Mouse (Mus musculus): ENCODE results near the gene Neu3. TPM values are rescaled to one million over a fixed set of nuclear protein-coding genes. Genes with fewer than 3 reads are reported as not detected.
"Not testable (repeated sequence)": the region's sequence is repeated elsewhere in the genome, so short reads cannot be mapped to it uniquely, and the experiment has no call there.

The Neu3 gene
- total RNA-seq, 1 experiment: 2.2 TPM

GRCm38 (mm10) chr7:99823045-99823663, 5.1 kb downstream of the Neu3 start:
- H3K4me3 ChIP-seq (ENCODE audit: insufficient read depth in 1 of 2, low read depth in 1 of 2, low read length in 2 of 2, poor library complexity in 1 of 2, severe bottlenecking in 1 of 2): no peak overlapping the region
- H3K9ac ChIP-seq (ENCODE audit: insufficient read depth, low read depth, low read length, poor library complexity, severe bottlenecking): no peak overlapping the region
- peaks cover 0 to 3% of the 10 kb centered on the region in 2 experiments; a peak in 1 of 4 replicates for H3K4me1 ChIP-seq (ENCODE audit: control insufficient read depth in 2 of 2, insufficient read depth in 2 of 2, low read length in 2 of 2, poor library complexity in 1 of 2)
- H3K9me3 ChIP-seq (ENCODE audit: control insufficient read depth, insufficient read depth, low read depth, low read length): no peaks in the 10 kb centered on the region
- DNase-seq (ENCODE audit: low read depth, low spot score): no peak
- TF ChIP-seq HCFC1 (IDR thresholded peaks at IDR 0.05; ENCODE audit: borderline replicate concordance, insufficient read depth, low read length) (no peak), ZNF384 (IDR thresholded peaks at IDR 0.05; ENCODE audit: low read depth, low read length) (no peak), ZC3H11A (IDR thresholded peaks at IDR 0.05; ENCODE audit: borderline replicate concordance, low read depth, low read length) (no peak), MAFK (IDR thresholded peaks at IDR 0.05; ENCODE audit: insufficient read depth, low read depth, low read length) (no peak), CHD2 (IDR thresholded peaks at IDR 0.05; ENCODE audit: low read depth, low read length) (no peak)
- no peaks in the 10 kb centered on the region for H3K36me3 ChIP-seq (ENCODE audit: control insufficient read depth, insufficient read depth, low read length, poor library complexity, severe bottlenecking)
- no peak overlapping the region for H3K27ac ChIP-seq (ENCODE audit: insufficient read depth, low read depth, low read length, poor library complexity, severe bottlenecking)
- in situ Hi-C loops (cut with MboI; ENCODE audit: low sequenced_read_pairs in 2 of 2, unreplicated experiment in 2 of 2): no loop called here

DNA sequence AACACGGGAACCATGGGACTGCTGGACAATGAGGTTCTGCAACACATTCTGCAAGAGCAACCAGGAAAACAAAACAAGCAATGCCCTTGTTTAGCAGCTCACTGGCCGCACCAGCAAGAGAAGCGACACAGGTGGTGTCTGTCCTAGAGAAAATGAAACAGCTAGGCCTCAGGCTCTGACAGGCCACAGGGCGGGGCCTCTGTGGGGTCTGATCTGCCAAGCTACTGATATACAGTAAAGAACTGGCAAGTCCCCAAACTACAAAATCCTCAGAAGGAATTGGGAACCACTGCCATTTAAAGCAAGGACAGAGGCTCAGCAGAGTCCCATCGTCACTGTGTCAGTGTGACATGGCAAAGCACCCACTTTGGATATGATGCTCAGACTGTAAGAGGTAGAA, 5.8 kb downstream of the Neu3 start:
- in situ Hi-C loops (cut with MboI; ENCODE audit: low sequenced_read_pairs in 2 of 2, unreplicated experiment in 2 of 2): no loop called here
- H3K27ac ChIP-seq (ENCODE audit: insufficient read depth, low read depth, low read length, poor library complexity, severe bottlenecking): no peak overlapping the region
- no peaks in the 10 kb centered on the region for H3K9me3 ChIP-seq (ENCODE audit: control insufficient read depth, insufficient read depth, low read depth, low read length)
- TF ChIP-seq MAFK (IDR thresholded peaks at IDR 0.05; ENCODE audit: insufficient read depth, low read depth, low read length) (no peak), ZC3H11A (IDR thresholded peaks at IDR 0.05; ENCODE audit: borderline replicate concordance, low read depth, low read length) (no peak), HCFC1 (IDR thresholded peaks at IDR 0.05; ENCODE audit: borderline replicate concordance, insufficient read depth, low read length) (no peak), CHD2 (IDR thresholded peaks at IDR 0.05; ENCODE audit: low read depth, low read length) (no peak), ZNF384 (IDR thresholded peaks at IDR 0.05; ENCODE audit: low read depth, low read length) (no peak)
- peaks cover 0 to under 1% of the 10 kb centered on the region in 2 experiments; a peak in 1 of 4 replicates for H3K4me1 ChIP-seq (ENCODE audit: control insufficient read depth in 2 of 2, insufficient read depth in 2 of 2, low read length in 2 of 2, poor library complexity in 1 of 2)
- no peak for DNase-seq (ENCODE audit: low read depth, low spot score)
- no peak overlapping the region for H3K9ac ChIP-seq (ENCODE audit: insufficient read depth, low read depth, low read length, poor library complexity, severe bottlenecking)
- no peaks in the 10 kb centered on the region for H3K36me3 ChIP-seq (ENCODE audit: control insufficient read depth, insufficient read depth, low read length, poor library complexity, severe bottlenecking)
- no peak overlapping the region for H3K4me3 ChIP-seq (ENCODE audit: insufficient read depth in 1 of 2, low read depth in 1 of 2, low read length in 2 of 2, poor library complexity in 1 of 2, severe bottlenecking in 1 of 2)

DNA sequence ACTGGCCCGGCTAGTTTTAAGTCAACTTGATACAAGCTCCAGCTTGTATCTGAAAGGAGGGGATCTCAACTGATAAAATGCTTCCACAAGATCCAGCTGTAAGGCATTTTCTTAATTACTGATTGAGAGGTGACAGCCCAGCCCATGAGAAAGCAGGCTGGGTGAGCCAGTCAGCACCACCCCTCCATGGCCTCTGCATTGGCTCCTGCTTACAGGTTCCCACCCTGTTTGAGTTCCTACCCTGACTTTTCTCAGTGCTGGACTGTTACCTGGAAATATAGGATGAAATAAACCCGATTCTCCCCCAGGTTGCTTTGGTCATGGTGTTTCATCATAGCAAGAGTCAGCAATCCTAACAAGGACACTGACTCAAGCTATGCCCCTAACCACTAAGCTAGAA, 6.3 kb downstream of the Neu3 start:
- TF ChIP-seq MAFK (IDR thresholded peaks at IDR 0.05; ENCODE audit: insufficient read depth, low read depth, low read length) (no peak), ZNF384 (IDR thresholded peaks at IDR 0.05; ENCODE audit: low read depth, low read length) (no peak), HCFC1 (IDR thresholded peaks at IDR 0.05; ENCODE audit: borderline replicate concordance, insufficient read depth, low read length) (no peak), CHD2 (IDR thresholded peaks at IDR 0.05; ENCODE audit: low read depth, low read length) (no peak), ZC3H11A (IDR thresholded peaks at IDR 0.05; ENCODE audit: borderline replicate concordance, low read depth, low read length) (no peak)
- Histone ChIP-seq H3K27ac (ENCODE audit: insufficient read depth, low read depth, low read length, poor library complexity, severe bottlenecking) (no peak overlapping the region), H3K36me3 (ENCODE audit: control insufficient read depth, insufficient read depth, low read length, poor library complexity, severe bottlenecking) (no peaks in the 10 kb centered on the region), H3K9me3 (ENCODE audit: control insufficient read depth, insufficient read depth, low read depth, low read length) (no peaks in the 10 kb centered on the region), H3K4me3 (ENCODE audit: insufficient read depth in 1 of 2, low read depth in 1 of 2, low read length in 2 of 2, poor library complexity in 1 of 2, severe bottlenecking in 1 of 2) (no peak overlapping the region), H3K4me1 (ENCODE audit: control insufficient read depth in 2 of 2, insufficient read depth in 2 of 2, low read length in 2 of 2, poor library complexity in 1 of 2) (no peaks in the 10 kb centered on the region), H3K9ac (ENCODE audit: insufficient read depth, low read depth, low read length, poor library complexity, severe bottlenecking) (no peak overlapping the region)
- no peak for DNase-seq (ENCODE audit: low read depth, low spot score)
- in situ Hi-C loops (cut with MboI; ENCODE audit: low sequenced_read_pairs in 2 of 2, unreplicated experiment in 2 of 2): no loop called here

- DNase-seq (ENCODE audit: low read depth, low spot score); H3K9ac ChIP-seq (ENCODE audit: insufficient read depth, low read depth, low read length, poor library complexity, severe bottlenecking); H3K9me3 ChIP-seq (ENCODE audit: control insufficient read depth, insufficient read depth, low read depth, low read length); H3K27ac ChIP-seq (ENCODE audit: insufficient read depth, low read depth, low read length, poor library complexity, severe bottlenecking); in situ Hi-C loops (cut with MboI; ENCODE audit: low sequenced_read_pairs in 2 of 2, unreplicated experiment in 2 of 2); H3K4me3 ChIP-seq (ENCODE audit: insufficient read depth in 1 of 2, low read depth in 1 of 2, low read length in 2 of 2, poor library complexity in 1 of 2, severe bottlenecking in 1 of 2); H3K36me3 ChIP-seq (ENCODE audit: control insufficient read depth, insufficient read depth, low read length, poor library complexity, severe bottlenecking); H3K4me1 ChIP-seq (ENCODE audit: control insufficient read depth in 2 of 2, insufficient read depth in 2 of 2, low read length in 2 of 2, poor library complexity in 1 of 2): not testable (repeated sequence)
These were observed 10.0 kb downstream of the Neu3 start for GRCm38 (mm10) chr7:99818181-99818725.

GRCm38 (mm10) chr7:99813394-99813793, 14.8 kb downstream of the Neu3 start:
- DNase-seq (ENCODE audit: low read depth, low spot score): peak; percentile 20
- in situ Hi-C loops (cut with MboI; ENCODE audit: low sequenced_read_pairs in 2 of 2, unreplicated experiment in 2 of 2): no loop called here
- Histone ChIP-seq H3K9ac (ENCODE audit: insufficient read depth, low read depth, low read length, poor library complexity, severe bottlenecking) (no peak overlapping the region), H3K4me3 (ENCODE audit: insufficient read depth in 1 of 2, low read depth in 1 of 2, low read length in 2 of 2, poor library complexity in 1 of 2, severe bottlenecking in 1 of 2) (no peak overlapping the region), H3K36me3 (ENCODE audit: control insufficient read depth, insufficient read depth, low read length, poor library complexity, severe bottlenecking) (no peaks in the 10 kb centered on the region), H3K9me3 (ENCODE audit: control insufficient read depth, insufficient read depth, low read depth, low read length) (no peaks in the 10 kb centered on the region), H3K4me1 (ENCODE audit: control insufficient read depth in 2 of 2, insufficient read depth in 2 of 2, low read length in 2 of 2, poor library complexity in 1 of 2) (no peaks in the 10 kb centered on the region), H3K27ac (ENCODE audit: insufficient read depth, low read depth, low read length, poor library complexity, severe bottlenecking) (no peak overlapping the region)
- TF ChIP-seq MAFK (IDR thresholded peaks at IDR 0.05; ENCODE audit: insufficient read depth, low read depth, low read length) (no peak), CHD2 (IDR thresholded peaks at IDR 0.05; ENCODE audit: low read depth, low read length) (no peak), ZNF384 (IDR thresholded peaks at IDR 0.05; ENCODE audit: low read depth, low read length) (no peak), HCFC1 (IDR thresholded peaks at IDR 0.05; ENCODE audit: borderline replicate concordance, insufficient read depth, low read length) (no peak), ZC3H11A (IDR thresholded peaks at IDR 0.05; ENCODE audit: borderline replicate concordance, low read depth, low read length) (no peak)
